Mouse (Mus musculus): ENCODE measurements around the gene Reck.

DNA sequence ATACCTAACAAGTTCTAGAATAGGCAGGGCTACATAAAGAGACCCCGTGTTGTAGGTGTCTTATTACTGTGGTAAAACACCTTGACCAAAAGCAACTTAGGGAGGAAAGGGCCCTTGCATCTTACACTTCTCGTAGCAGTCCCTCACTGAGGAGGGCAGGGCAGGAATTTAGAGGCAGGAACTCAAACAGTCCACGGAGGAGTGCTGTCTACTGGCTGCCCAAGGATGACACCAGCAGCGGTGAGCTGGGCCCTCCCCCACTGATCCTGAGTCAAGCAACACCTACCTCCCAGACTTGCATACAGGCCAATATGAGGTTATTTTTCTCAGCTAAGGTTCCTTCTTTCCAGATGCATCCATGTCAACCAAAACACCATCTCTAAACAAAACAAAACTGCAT is 104.9 kb downstream of the Reck start:
- no peak for TF ChIP-seq CTCF (IDR thresholded peaks at IDR 0.05 in 2 of 3, conservative IDR thresholded peaks at IDR 0.05 in 1 of 3; ENCODE audit: control insufficient read depth in 1 of 3, insufficient read depth in 1 of 3, low read depth in 2 of 3, low read length in 3 of 3, poor library complexity in 1 of 3, severe bottlenecking in 1 of 3)
- no peak for TF ChIP-seq POLR2A (IDR thresholded peaks at IDR 0.05; ENCODE audit: control insufficient read depth in 1 of 2, insufficient read depth in 1 of 2, low read depth in 1 of 2, low read length in 2 of 2, poor library complexity in 1 of 2)
- TF ChIP-seq TAL1 (IDR thresholded peaks at IDR 0.05; ENCODE audit: low read length): no peak
- TF ChIP-seq ELF1 (IDR thresholded peaks at IDR 0.05; ENCODE audit: low read depth, low read length): no peak
- TF ChIP-seq MAZ (IDR thresholded peaks at IDR 0.05; ENCODE audit: low read depth, low read length): no peak
- TF ChIP-seq MAX (IDR thresholded peaks at IDR 0.05; ENCODE audit: low read length): no peak
- TF ChIP-seq CHD2 (IDR thresholded peaks at IDR 0.05; ENCODE audit: low read length): no peak
- TF ChIP-seq MXI1 (IDR thresholded peaks at IDR 0.05; ENCODE audit: low read depth, low read length): no peak
- no peak for TF ChIP-seq ZNF384 (IDR thresholded peaks at IDR 0.05; ENCODE audit: low read depth, low read length)
- no peak for TF ChIP-seq RAD21 (IDR thresholded peaks at IDR 0.05; ENCODE audit: low read depth, low read length)
- TF ChIP-seq EP300 (IDR thresholded peaks at IDR 0.05; ENCODE audit: low read depth in 1 of 2, low read length in 2 of 2): no peak
- TF ChIP-seq UBTF (IDR thresholded peaks at IDR 0.05; ENCODE audit: borderline replicate concordance, insufficient read depth, low read depth, low read length): no peak
- TF ChIP-seq ZC3H11A (IDR thresholded peaks at IDR 0.05; ENCODE audit: low read depth, low read length): no peak
- no peak for TF ChIP-seq TBP (IDR thresholded peaks at IDR 0.05; ENCODE audit: low read depth, low read length)

All from MEL (cell line).